Mouse (Mus musculus) MEL (cell line): ENCODE results near the gene Alg6. TPM values are rescaled to one million over a fixed set of nuclear protein-coding genes. Genes with fewer than 3 reads are reported as not detected.

Experiments
- DNase-seq: peaks from one replicate; pipeline ENCODE4 v3.0.0; 2011; ENCODE audit warnings: low read depth, low spot score
- H3K27ac ChIP-seq: 2 replicates; pipeline ENCODE4 v1.5.1; 2012; ENCODE audit warnings: low read depth, mild to moderate bottlenecking, control low read depth, low read length, moderate library complexity; ENCODE audit not compliant: control insufficient read depth
- H3K27me3 ChIP-seq, 2 experiments: fragments of 150-350 bp in 1 of 2; sonication (generic) in 1 of 2; 2 replicates each; pipeline ENCODE4 v1.6.1; 2012; ENCODE audit warnings: low read length in 2 of 2, mild to moderate bottlenecking in 2 of 2, improper control_type of control experiment in 1 of 2, moderate library complexity in 1 of 2; ENCODE audit not compliant: insufficient read depth in 2 of 2, control insufficient read depth in 1 of 2
- H3K36me3 ChIP-seq, 2 experiments: 2 replicates each; pipeline ENCODE4 v1.6.1; 2012 to 2014; ENCODE audit warnings: low read length in 2 of 2, improper control_type of control experiment in 1 of 2, inconsistent platforms in 1 of 2, mild to moderate bottlenecking in 1 of 2; ENCODE audit not compliant: insufficient read depth in 2 of 2, control insufficient read depth in 1 of 2
- H3K4me1 ChIP-seq, 2 experiments: fragments of 150-350 bp in 1 of 2; sonication (generic) in 1 of 2; 2 replicates each; pipeline ENCODE4 v1.6.1; 2012; ENCODE audit warnings: low read length in 2 of 2, improper control_type of control experiment in 1 of 2, mild to moderate bottlenecking in 1 of 2; ENCODE audit not compliant: insufficient read depth in 2 of 2, control insufficient read depth in 1 of 2
- H3K4me3 ChIP-seq, 2 experiments: fragments of 150-350 bp in 1 of 2; sonication (generic) in 1 of 2; 2 replicates each; pipeline ENCODE4 v1.5.1; 2012; ENCODE audit warnings: low read depth in 2 of 2, low read length in 2 of 2, mild to moderate bottlenecking in 2 of 2, moderate library complexity in 2 of 2, control low read depth in 1 of 2, improper control_type of control experiment in 1 of 2; ENCODE audit not compliant: control insufficient read depth in 1 of 2, insufficient read depth in 1 of 2
- H3K79me2 ChIP-seq: 2 replicates; pipeline ENCODE4 v1.6.1; 2012; ENCODE audit warnings: mild to moderate bottlenecking, low read length, moderate library complexity; ENCODE audit not compliant: control insufficient read depth, poor library complexity, insufficient read depth
- H3K9ac ChIP-seq: 2 replicates; pipeline ENCODE4 v1.6.1; 2012; ENCODE audit warnings: low read depth, mild to moderate bottlenecking, control low read depth, low read length, moderate library complexity; ENCODE audit not compliant: control insufficient read depth, poor library complexity, severe bottlenecking
- H3K9me3 ChIP-seq: fragments of 150-350 bp; sonication (generic); replicated peaks from 2 replicates; pipeline ENCODE4 v1.6.1; 2012; ENCODE audit warnings: mild to moderate bottlenecking, low read length, improper control_type of control experiment, moderate library complexity; ENCODE audit not compliant: insufficient read depth
- BHLHE40 ChIP-seq: IDR thresholded peaks from 2 replicates; pipeline ENCODE4 v1.6.1; 2012; ENCODE audit warnings: low read depth, mild to moderate bottlenecking, inconsistent platforms, low read length, improper control_type of control experiment, borderline replicate concordance
- CHD1 ChIP-seq: IDR thresholded peaks from 2 replicates; pipeline ENCODE4 v1.6.1; 2012; ENCODE audit warnings: low read depth, mild to moderate bottlenecking, inconsistent platforms, low read length, improper control_type of control experiment
- CHD2 ChIP-seq: IDR thresholded peaks from 2 replicates; pipeline ENCODE4 v1.6.1; 2011; ENCODE audit warnings: low read length, improper control_type of control experiment
- E2F4 ChIP-seq: IDR thresholded peaks from 2 replicates; pipeline ENCODE4 v1.6.1; 2011; ENCODE audit warnings: low read depth, low read length, improper control_type of control experiment, borderline replicate concordance
- ELF1 ChIP-seq: IDR thresholded peaks from 2 replicates; pipeline ENCODE4 v1.6.1; 2014; ENCODE audit warnings: low read depth, mild to moderate bottlenecking, inconsistent platforms, low read length, improper control_type of control experiment, moderate library complexity
- EP300 ChIP-seq, 2 experiments: IDR thresholded peaks; 2 replicates each; pipeline ENCODE4 v1.6.1; 2011; ENCODE audit warnings: improper control_type of control experiment in 2 of 2, low read length in 2 of 2, low read depth in 1 of 2, mild to moderate bottlenecking in 1 of 2
- GABPA ChIP-seq: IDR thresholded peaks from 2 replicates; pipeline ENCODE4 v1.6.1; 2012; ENCODE audit warnings: low read depth, mild to moderate bottlenecking, inconsistent platforms, low read length, improper control_type of control experiment, moderate library complexity
- GATA1 ChIP-seq: IDR thresholded peaks from 2 replicates; pipeline ENCODE4 v1.6.1; 2011; ENCODE audit warnings: low read depth, low read length, improper control_type of control experiment
- HCFC1 ChIP-seq: IDR thresholded peaks from 2 replicates; pipeline ENCODE4 v1.6.1; 2012; ENCODE audit warnings: low read depth, mild to moderate bottlenecking, inconsistent platforms, low read length, improper control_type of control experiment, moderate library complexity
- JUND ChIP-seq: IDR thresholded peaks from 2 replicates; pipeline ENCODE4 v1.6.1; 2011; ENCODE audit warnings: low read depth, mild to moderate bottlenecking, improper control_type of control experiment, low read length
- KAT2A ChIP-seq: conservative IDR thresholded peaks from 2 replicates; pipeline ENCODE4 v1.6.1; 2012; ENCODE audit warnings: low read depth, low read length, improper control_type of control experiment, inconsistent platforms
- MAFK ChIP-seq: IDR thresholded peaks from 2 replicates; pipeline ENCODE4 v1.6.1; 2011; ENCODE audit warnings: low read depth, mild to moderate bottlenecking, low read length, improper control_type of control experiment, borderline replicate concordance
- MAX ChIP-seq: IDR thresholded peaks from 2 replicates; pipeline ENCODE4 v1.6.1; 2011; ENCODE audit warnings: low read length, improper control_type of control experiment
- MEF2A ChIP-seq: IDR thresholded peaks from 2 replicates; pipeline ENCODE4 v1.6.1; 2014; ENCODE audit warnings: low read depth, mild to moderate bottlenecking, inconsistent platforms, low read length, improper control_type of control experiment; ENCODE audit not compliant: poor library complexity, insufficient replicate concordance, severe bottlenecking; ENCODE audit errors: extremely low read depth
- MYB ChIP-seq: IDR thresholded peaks from 2 replicates; pipeline ENCODE4 v1.6.1; 2011; ENCODE audit warnings: mild to moderate bottlenecking, low read depth, low read length, improper control_type of control experiment
- MYC ChIP-seq: IDR thresholded peaks from 2 replicates; pipeline ENCODE4 v1.6.1; 2011; ENCODE audit warnings: low read depth, mild to moderate bottlenecking, low read length, improper control_type of control experiment, moderate library complexity
- NELFE ChIP-seq: IDR thresholded peaks from 2 replicates; pipeline ENCODE4 v1.6.1; 2011; ENCODE audit warnings: low read depth, low read length, improper control_type of control experiment
- NRF1 ChIP-seq: IDR thresholded peaks from 2 replicates; pipeline ENCODE4 v1.6.1; 2014; ENCODE audit warnings: low read depth, mild to moderate bottlenecking, inconsistent platforms, low read length, improper control_type of control experiment, moderate library complexity; ENCODE audit not compliant: poor library complexity, insufficient read depth, severe bottlenecking
- POLR2A ChIP-seq, 2 experiments: IDR thresholded peaks; 2 replicates each; pipeline ENCODE4 v1.6.1; 2011 to 2012; ENCODE audit warnings: low read length in 2 of 2, mild to moderate bottlenecking in 2 of 2, control low read depth in 1 of 2, improper control_type of control experiment in 1 of 2, low read depth in 1 of 2, moderate library complexity in 1 of 2; ENCODE audit not compliant: control insufficient read depth in 1 of 2, insufficient read depth in 1 of 2, poor library complexity in 1 of 2
- POLR2AphosphoS2 ChIP-seq: IDR thresholded peaks from 2 replicates; pipeline ENCODE4 v1.6.1; 2011; ENCODE audit warnings: low read length, improper control_type of control experiment
- SIN3A ChIP-seq: IDR thresholded peaks from 2 replicates; pipeline ENCODE4 v1.6.1; 2012; ENCODE audit warnings: low read length, improper control_type of control experiment, inconsistent platforms
- SMC3 ChIP-seq: IDR thresholded peaks from 2 replicates; pipeline ENCODE4 v1.6.1; 2011; ENCODE audit warnings: low read depth, low read length, improper control_type of control experiment
- TBP ChIP-seq: IDR thresholded peaks from 2 replicates; pipeline ENCODE4 v1.8.0; 2011; ENCODE audit warnings: low read depth, low read length, improper control_type of control experiment
- UBTF ChIP-seq: IDR thresholded peaks from 2 replicates; pipeline ENCODE4 v1.6.1; 2012; ENCODE audit warnings: low read depth, mild to moderate bottlenecking, inconsistent platforms, low read length, improper control_type of control experiment, moderate library complexity, borderline replicate concordance; ENCODE audit not compliant: insufficient read depth
- USF1 ChIP-seq: IDR thresholded peaks from 2 replicates; pipeline ENCODE4 v1.6.1; 2014; ENCODE audit warnings: low read depth, mild to moderate bottlenecking, inconsistent platforms, low read length, improper control_type of control experiment, moderate library complexity
- ZC3H11A ChIP-seq: IDR thresholded peaks from 2 replicates; pipeline ENCODE4 v1.6.1; 2012; ENCODE audit warnings: low read depth, mild to moderate bottlenecking, inconsistent platforms, low read length, improper control_type of control experiment
- ZKSCAN1 ChIP-seq: IDR thresholded peaks from 2 replicates; pipeline ENCODE4 v1.6.1; 2012; ENCODE audit warnings: low read depth, mild to moderate bottlenecking, inconsistent platforms, low read length, improper control_type of control experiment, moderate library complexity
- ZMIZ1 ChIP-seq: IDR thresholded peaks from 2 replicates; pipeline ENCODE4 v1.6.1; 2012; ENCODE audit warnings: low read depth, mild to moderate bottlenecking, inconsistent platforms, low read length, improper control_type of control experiment, moderate library complexity
- ZNF384 ChIP-seq: IDR thresholded peaks from 2 replicates; pipeline ENCODE4 v1.6.1; 2012; ENCODE audit warnings: low read depth, mild to moderate bottlenecking, inconsistent platforms, low read length, improper control_type of control experiment
- polyA plus RNA-seq, 2 experiments: library from polyadenylated mRNA; stranded (reverse) in 1 of 2; unstranded in 1 of 2; fragments of >175 nt in 1 of 2; fragments of >200 nt in 1 of 2; gene quantifications; 2 replicates each; pipeline versions ENCODE4 v1.2.1 to v1.2.4; 2012; ENCODE audit warnings: low replicate concordance in 2 of 2, low read depth in 1 of 2; ENCODE audit not compliant: insufficient read length in 2 of 2, insufficient read depth in 1 of 2, missing spikeins in 1 of 2
- total RNA-seq: library from RNA; depleted of rRNA; stranded (reverse); fragments of 300-350 nt; gene quantifications from 2 replicates; pipeline ENCODE4 v1.2.3, GENCODE M21; 2012

Gene Alg6
- total and polyA plus RNA-seq, 3 experiments, result 12.2 to 15.0 TPM; not detected in 1

DNA sequence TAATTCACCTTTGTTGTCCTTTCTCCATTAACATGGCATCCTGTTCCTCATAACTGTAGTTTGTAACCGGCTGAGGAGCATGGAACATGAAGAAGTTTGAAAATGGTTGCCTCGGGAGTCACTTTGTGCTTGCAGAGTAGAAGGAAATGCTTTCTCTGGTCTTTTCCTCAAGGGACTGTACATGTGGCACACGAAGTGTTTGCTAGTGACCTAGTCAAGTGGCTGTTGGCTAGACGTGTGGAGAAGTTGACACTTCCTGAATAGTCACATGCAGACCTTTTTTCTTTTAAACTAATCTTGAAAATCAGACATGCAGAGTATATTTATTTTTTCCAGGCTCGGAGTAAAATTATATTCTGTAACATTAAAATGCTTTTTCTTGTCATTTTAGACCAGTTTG lies 37.0 kb downstream of the Alg6 start:
- no peak for DNase-seq
- H3K4me3 ChIP-seq, result no peak overlapping the region
- no peaks in the 10 kb centered on the region for H3K36me3 ChIP-seq
- TF ChIP-seq GABPA, result no peak
- TF ChIP-seq CHD1, result no peak
- no peak for TF ChIP-seq MYB
- no peak for TF ChIP-seq KAT2A
- TF ChIP-seq MAX, result no peak
- no peak for TF ChIP-seq POLR2AphosphoS2
- TF ChIP-seq MAFK, result no peak
- TF ChIP-seq BHLHE40, result no peak
- no peak for TF ChIP-seq POLR2A (IDR thresholded peaks at IDR 0.05; ENCODE audit: control insufficient read depth in 1 of 2, insufficient read depth in 1 of 2, low read depth in 1 of 2, low read length in 2 of 2, poor library complexity in 1 of 2)
- TF ChIP-seq USF1, result no peak
- no peak for TF ChIP-seq EP300 (IDR thresholded peaks at IDR 0.05; ENCODE audit: low read depth in 1 of 2, low read length in 2 of 2)
- TF ChIP-seq SMC3, result no peak
- no peak for TF ChIP-seq ZKSCAN1
- TF ChIP-seq MYC, result no peak
- no peak for TF ChIP-seq CHD2
- TF ChIP-seq JUND, result no peak
- TF ChIP-seq TBP, result no peak
- no peak for TF ChIP-seq MEF2A
- TF ChIP-seq ZC3H11A, result no peak
- H3K27ac ChIP-seq, result no peak overlapping the region
- H3K27me3 ChIP-seq, result no peaks in the 10 kb centered on the region
- H3K79me2 ChIP-seq, result no peaks in the 10 kb centered on the region
- H3K9ac ChIP-seq, result no peak overlapping the region
- H3K4me1 ChIP-seq, result no peaks in the 10 kb centered on the region
- no peaks in the 10 kb centered on the region for H3K9me3 ChIP-seq

GRCm38 (mm10) chr4:99766303-99766702 lies 50.8 kb downstream of the Alg6 start:
- Histone ChIP-seq H3K9me3 (no peaks in the 10 kb centered on the region), H3K27me3 (no peaks in the 10 kb centered on the region), H3K9ac (no peak overlapping the region), H3K79me2 (no peaks in the 10 kb centered on the region), H3K4me1 (no peaks in the 10 kb centered on the region), H3K36me3 (no peaks in the 10 kb centered on the region), H3K27ac (no peak overlapping the region), H3K4me3 (no peak overlapping the region)
- DNase-seq, result no peak
- no peak for TF ChIP-seq GABPA
- no peak for TF ChIP-seq MYC
- no peak for TF ChIP-seq SIN3A
- no peak for TF ChIP-seq MAFK
- TF ChIP-seq ZMIZ1, result no peak
- TF ChIP-seq ZNF384, result no peak
- no peak for TF ChIP-seq EP300 (IDR thresholded peaks at IDR 0.05; ENCODE audit: low read depth in 1 of 2, low read length in 2 of 2)
- no peak for TF ChIP-seq UBTF
- no peak for TF ChIP-seq POLR2AphosphoS2
- no peak for TF ChIP-seq E2F4
- TF ChIP-seq KAT2A, result no peak
- TF ChIP-seq HCFC1, result no peak
- no peak for TF ChIP-seq GATA1
- no peak for TF ChIP-seq NELFE
- no peak for TF ChIP-seq BHLHE40
- no peak for TF ChIP-seq TBP
- no peak for TF ChIP-seq MYB
- TF ChIP-seq ELF1, result no peak
- TF ChIP-seq USF1, result no peak
- no peak for TF ChIP-seq NRF1
